Mouse (Mus musculus) CH12.LX (cell line): ENCODE measurements around the gene Abhd12. TPM values are rescaled to one million over a fixed set of nuclear protein-coding genes. Genes with fewer than 3 reads are reported as not detected.
A peak's percentile ranks its signal among the peaks of the same experiment; 100 is the strongest.
"Not testable (repeated sequence)": the region's sequence is repeated elsewhere in the genome, so short reads cannot be mapped to it uniquely, and the experiment has no call there.

Source experiments
- DNase-seq: peaks from one replicate; pipeline ENCODE4 v3.0.0-alpha.2; 2013; ENCODE audit errors: extremely low read depth
- H3K27ac ChIP-seq: 2 replicates; pipeline ENCODE4 v1.5.1; 2012; ENCODE audit warnings: low read depth, mild to moderate bottlenecking, control low read depth, moderate library complexity; ENCODE audit not compliant: insufficient read depth
- H3K27me3 ChIP-seq: replicated peaks from 2 replicates; pipeline ENCODE3; 2012; ENCODE audit warnings: inconsistent platforms
- H3K36me3 ChIP-seq, 2 experiments: replicated peaks in 1 of 2; 2 replicates each; pipeline versions ENCODE3 to v1.6.1; 2012; ENCODE audit warnings: inconsistent platforms in 1 of 2, low read length in 1 of 2, mild to moderate bottlenecking in 1 of 2, mixed read lengths in 1 of 2, moderate library complexity in 1 of 2; ENCODE audit not compliant: control insufficient read depth in 1 of 2, insufficient read depth in 1 of 2
- H3K4me1 ChIP-seq, 2 experiments: 2 replicates each; pipeline ENCODE4 v1.6.1; 2012; ENCODE audit warnings: inconsistent platforms in 1 of 2, moderate library complexity in 1 of 2; ENCODE audit not compliant: insufficient read depth in 2 of 2, control insufficient read depth in 1 of 2
- H3K4me2 ChIP-seq: 2 replicates; pipeline ENCODE4 v1.6.1; 2012; ENCODE audit warnings: low read depth, mild to moderate bottlenecking, control low read depth; ENCODE audit not compliant: poor library complexity, insufficient read depth, severe bottlenecking
- H3K4me3 ChIP-seq, 3 experiments: fragments of 150-350 bp in 1 of 3; sonication (generic) in 1 of 3; replicated peaks in 1 of 3; 2 replicates each; pipeline versions ENCODE3 to v1.5.1; 2011 to 2012; ENCODE audit warnings: low read depth in 2 of 3, low read length in 2 of 3, mild to moderate bottlenecking in 2 of 3, moderate library complexity in 2 of 3, control low read depth in 1 of 3, improper control_type of control experiment in 1 of 3, inconsistent platforms in 1 of 3, mixed read lengths in 1 of 3; ENCODE audit not compliant: poor library complexity in 1 of 3
- H3K79me2 ChIP-seq: replicated peaks from 2 replicates; pipeline ENCODE4 v1.6.1; 2012; ENCODE audit warnings: mild to moderate bottlenecking, moderate library complexity; ENCODE audit not compliant: control insufficient read depth, poor library complexity, insufficient read depth, severe bottlenecking; ENCODE audit errors: extremely low read depth
- H3K9ac ChIP-seq: 2 replicates; pipeline ENCODE4 v1.6.1; 2012; ENCODE audit warnings: low read depth, mild to moderate bottlenecking, control low read depth, moderate library complexity; ENCODE audit not compliant: insufficient read depth
- H3K9me3 ChIP-seq: replicated peaks from 2 replicates; pipeline ENCODE3; 2012; ENCODE audit warnings: low read length, inconsistent platforms, mixed read lengths
- BHLHE40 ChIP-seq: IDR thresholded peaks from 2 replicates; pipeline ENCODE4 v1.6.1; 2011; ENCODE audit warnings: mild to moderate bottlenecking, low read depth, low read length, improper control_type of control experiment
- CHD1 ChIP-seq: IDR thresholded peaks from 2 replicates; pipeline ENCODE4 v1.6.1; 2012; ENCODE audit warnings: low read depth, low read length, improper control_type of control experiment, inconsistent platforms
- CHD2 ChIP-seq: IDR thresholded peaks from 2 replicates; pipeline ENCODE4 v1.6.1; 2011; ENCODE audit warnings: low read length, improper control_type of control experiment
- CTCF ChIP-seq, 2 experiments: IDR thresholded peaks in 1 of 2; conservative IDR thresholded peaks in 1 of 2; 2 replicates each; pipeline ENCODE4 v1.5.1; 2011 to 2012; ENCODE audit warnings: low read depth in 2 of 2, low read length in 2 of 2, improper control_type of control experiment in 1 of 2, inconsistent platforms in 1 of 2, mild to moderate bottlenecking in 1 of 2, moderate library complexity in 1 of 2
- E2F4 ChIP-seq: IDR thresholded peaks from 2 replicates; pipeline ENCODE4 v1.6.1; 2011; ENCODE audit warnings: low read depth, low read length, improper control_type of control experiment; ENCODE audit not compliant: insufficient replicate concordance
- ELF1 ChIP-seq: IDR thresholded peaks from 2 replicates; pipeline ENCODE4 v1.6.1; 2014; ENCODE audit warnings: low read depth, mild to moderate bottlenecking, inconsistent platforms, low read length, improper control_type of control experiment
- EP300 ChIP-seq: IDR thresholded peaks from 2 replicates; pipeline ENCODE4 v1.6.1; 2011; ENCODE audit warnings: low read length, improper control_type of control experiment
- GABPA ChIP-seq: IDR thresholded peaks from 2 replicates; pipeline ENCODE4 v1.6.1; 2012; ENCODE audit warnings: low read depth, low read length, improper control_type of control experiment, inconsistent platforms; ENCODE audit not compliant: insufficient replicate concordance
- HCFC1 ChIP-seq: IDR thresholded peaks from 2 replicates; pipeline ENCODE4 v1.6.1; 2012; ENCODE audit warnings: low read depth, mild to moderate bottlenecking, inconsistent platforms, low read length, improper control_type of control experiment
- IRF4 ChIP-seq: IDR thresholded peaks from 2 replicates; pipeline ENCODE4 v1.6.1; 2014; ENCODE audit warnings: low read depth, mild to moderate bottlenecking, inconsistent platforms, low read length, improper control_type of control experiment
- JUN ChIP-seq: IDR thresholded peaks from 2 replicates; pipeline ENCODE4 v1.6.1; 2011; ENCODE audit warnings: low read depth, mild to moderate bottlenecking, low read length, improper control_type of control experiment, moderate library complexity; ENCODE audit not compliant: insufficient read depth
- KAT2A ChIP-seq: IDR thresholded peaks from 2 replicates; pipeline ENCODE4 v1.6.1; 2012; ENCODE audit warnings: low read length, improper control_type of control experiment, inconsistent platforms; ENCODE audit not compliant: insufficient replicate concordance
- MAFK ChIP-seq: IDR thresholded peaks from 2 replicates; pipeline ENCODE4 v1.6.1; 2011; ENCODE audit warnings: low read length, improper control_type of control experiment; ENCODE audit not compliant: insufficient replicate concordance
- MAX ChIP-seq: IDR thresholded peaks from 2 replicates; pipeline ENCODE4 v1.6.1; 2011; ENCODE audit warnings: low read length, improper control_type of control experiment
- MEF2A ChIP-seq: IDR thresholded peaks from 2 replicates; pipeline ENCODE4 v1.6.1; 2014; ENCODE audit warnings: low read depth, mild to moderate bottlenecking, inconsistent platforms, low read length, improper control_type of control experiment, borderline replicate concordance
- MXI1 ChIP-seq: IDR thresholded peaks from 2 replicates; pipeline ENCODE4 v1.6.1; 2011; ENCODE audit warnings: mild to moderate bottlenecking, low read depth, low read length, improper control_type of control experiment
- MYC ChIP-seq: IDR thresholded peaks from 2 replicates; pipeline ENCODE4 v1.6.1; 2011; ENCODE audit warnings: low read depth, mild to moderate bottlenecking, improper control_type of control experiment, low read length
- NELFE ChIP-seq: IDR thresholded peaks from 2 replicates; pipeline ENCODE4 v1.6.1; 2011; ENCODE audit warnings: low read depth, low read length, improper control_type of control experiment
- NRF1 ChIP-seq: IDR thresholded peaks from 2 replicates; pipeline ENCODE4 v1.6.1; 2014; ENCODE audit warnings: low read depth, mild to moderate bottlenecking, inconsistent platforms, low read length, improper control_type of control experiment, moderate library complexity
- POLR2A ChIP-seq: IDR thresholded peaks from 2 replicates; pipeline ENCODE4 v1.6.1; 2011; ENCODE audit warnings: low read depth, mild to moderate bottlenecking, improper control_type of control experiment, low read length
- POLR2AphosphoS2 ChIP-seq: IDR thresholded peaks from 2 replicates; pipeline ENCODE4 v1.6.1; 2011; ENCODE audit warnings: low read depth, low read length, improper control_type of control experiment
- RAD21 ChIP-seq: IDR thresholded peaks from 2 replicates; pipeline ENCODE4 v1.6.1; 2011; ENCODE audit warnings: low read depth, mild to moderate bottlenecking, low read length, improper control_type of control experiment, moderate library complexity
- RCOR1 ChIP-seq: conservative IDR thresholded peaks from 2 replicates; pipeline ENCODE4 v1.6.1; 2012; ENCODE audit warnings: low read depth, mild to moderate bottlenecking, inconsistent platforms, low read length, improper control_type of control experiment
- SIN3A ChIP-seq: IDR thresholded peaks from 2 replicates; pipeline ENCODE4 v1.6.1; 2012; ENCODE audit warnings: low read length, improper control_type of control experiment, inconsistent platforms
- SMC3 ChIP-seq: IDR thresholded peaks from 2 replicates; pipeline ENCODE4 v1.6.1; 2011; ENCODE audit warnings: low read depth, low read length, improper control_type of control experiment
- TBP ChIP-seq: conservative IDR thresholded peaks from 2 replicates; pipeline ENCODE4 v1.6.1; 2011; ENCODE audit warnings: low read depth, low read length, improper control_type of control experiment
- TCF12 ChIP-seq: IDR thresholded peaks from 2 replicates; pipeline ENCODE4 v1.6.1; 2014; ENCODE audit warnings: low read depth, mild to moderate bottlenecking, inconsistent platforms, low read length, improper control_type of control experiment
- UBTF ChIP-seq: IDR thresholded peaks from 2 replicates; pipeline ENCODE4 v1.6.1; 2012; ENCODE audit warnings: low read depth, mild to moderate bottlenecking, inconsistent platforms, low read length, improper control_type of control experiment, moderate library complexity
- USF2 ChIP-seq: conservative IDR thresholded peaks from 2 replicates; pipeline ENCODE4 v1.6.1; 2011; ENCODE audit warnings: low read depth, low read length, improper control_type of control experiment
- ZKSCAN1 ChIP-seq: IDR thresholded peaks from 2 replicates; pipeline ENCODE4 v1.6.1; 2012; ENCODE audit warnings: low read depth, inconsistent platforms, low read length, improper control_type of control experiment, borderline replicate concordance
- ZMIZ1 ChIP-seq: IDR thresholded peaks from 2 replicates; pipeline ENCODE4 v1.6.1; 2012; ENCODE audit warnings: low read depth, mild to moderate bottlenecking, inconsistent platforms, low read length, improper control_type of control experiment
- ZNF384 ChIP-seq: IDR thresholded peaks from 2 replicates; pipeline ENCODE4 v1.6.1; 2012; ENCODE audit warnings: low read depth, low read length, improper control_type of control experiment, inconsistent platforms
- dilution Hi-C: fragments of 300-500 bp; cut with MboI; formaldehyde crosslinking; loops from 2 replicates; pipeline ENCODE4 v1.14.3; 2020; ENCODE audit warnings: low sequenced_read_pairs; ENCODE audit not compliant: extremely low pct_unique_long_range_greater_than_20kb, extremely low pct_ligation_motif_present
- in situ Hi-C: fragments of 300-500 bp; cut with MboI; formaldehyde crosslinking; loops from 3 replicates; pipeline ENCODE4 v1.14.3; 2019; ENCODE audit warnings: low sequenced_read_pairs, low pct_ligation_motif_present, low pct_unique_long_range_greater_than_20kb, mixed read lengths
- polyA plus RNA-seq: library from polyadenylated mRNA; unstranded; fragments of >175 nt; gene quantifications from 2 replicates; pipeline ENCODE4 v1.2.1, GENCODE M21; 2012; ENCODE audit warnings: low read depth; ENCODE audit not compliant: insufficient read length
- total RNA-seq, 2 experiments: library from RNA; depleted of rRNA; stranded (reverse); fragments of 300-350 nt in 1 of 2; fragments of >200 nt in 1 of 2; gene quantifications; 2 replicates each; pipeline ENCODE4 v1.2.3; 2012 to 2014

Abhd12 gene
- total and polyA plus RNA-seq, 3 experiments, result 43.6 to 51.5 (median 51.3) TPM

- H3K36me3 ChIP-seq, H3K9me3 ChIP-seq, DNase-seq, dilution Hi-C loops, H3K27me3 ChIP-seq, H3K27ac ChIP-seq: not testable (repeated sequence)
- Histone ChIP-seq H3K9ac (peak overlapping the region; percentile 66), H3K4me2 (peak overlapping the region; percentile 79; the same call in 1 of the 2 replicates), H3K4me1 (peaks cover 0 to 20% of the 10 kb centered on the region in 2 experiments; a peak in 2 of 4 replicates), H3K79me2 (peaks cover 17% of the 10 kb centered on the region), H3K4me3 (peak overlapping the region in 2 of 3 experiments; percentile 67 to 84)
- in situ Hi-C loops, result loop anchor here (5.0 kb wide), 1 partner anchor 47 kb away; no protein-coding TSS in a partner anchor
- peak in 1 of 2 experiments; percentile 14; a peak in 1 of 4 replicates for TF ChIP-seq CTCF (conservative IDR thresholded peaks at IDR 0.05 in 1 of 2, IDR thresholded peaks at IDR 0.05 in 1 of 2; ENCODE audit: low read depth in 2 of 2, low read length in 2 of 2)
Observed at GRCm38 (mm10) chr2:150908881-150909280, 4.3 kb upstream of the Abhd12 start.

GRCm38 (mm10) chr2:150904936-150905450, 452 bp upstream of the Abhd12 start, which contains the start of gene Gins1:
TSS of gene Gins1 (plus strand) at chr2:150905400.
- Histone ChIP-seq H3K79me2 (peaks cover 2% of the 10 kb centered on the region), H3K36me3 (peaks cover 2 to 11% of the 10 kb centered on the region in 2 experiments), H3K4me1 (peaks cover 3 to 22% of the 10 kb centered on the region in 2 experiments; a peak in 3 of 4 replicates), H3K27ac (peak within 1 kb of the TSS; percentile 50), H3K4me3 (peak within 1 kb of the TSS; percentile 81 to 97 (median 88)), H3K9me3 (no peaks in the 10 kb centered on the region), H3K4me2 (peak within 1 kb of the TSS; percentile 88; the same call in 1 of the 2 replicates), H3K27me3 (no peaks in the 10 kb centered on the region), H3K9ac (peak within 1 kb of the TSS; percentile 68)
- dilution Hi-C loops, result no loop called here
- no peak for DNase-seq
- in situ Hi-C loops, result loop anchor here (5.0 kb wide), 1 partner anchor 43 kb away; no protein-coding TSS in a partner anchor
- no peak for TF ChIP-seq USF2
- no peak for TF ChIP-seq EP300
- no peak for TF ChIP-seq MXI1
- no peak for TF ChIP-seq SIN3A
- peak; percentile 15; the same call in 1 of the 2 replicates for TF ChIP-seq ZNF384
- no peak for TF ChIP-seq KAT2A
- TF ChIP-seq IRF4, result no peak
- no peak for TF ChIP-seq NELFE
- TF ChIP-seq RCOR1, result no peak
- no peak for TF ChIP-seq NRF1
- no peak for TF ChIP-seq ZKSCAN1
- TF ChIP-seq POLR2AphosphoS2, result no peak
- TF ChIP-seq TCF12, result no peak
- no peak for TF ChIP-seq TBP
- TF ChIP-seq ELF1, result no peak
- no peak for TF ChIP-seq E2F4
- no peak for TF ChIP-seq ZMIZ1
- 0 out of 2 replicates have a peak, but pooled peaks have one; percentile 8 for TF ChIP-seq CHD2
- no peak for TF ChIP-seq POLR2A
- no peak for TF ChIP-seq HCFC1
- TF ChIP-seq MAFK, result no peak
- TF ChIP-seq CTCF (conservative IDR thresholded peaks at IDR 0.05 in 1 of 2, IDR thresholded peaks at IDR 0.05 in 1 of 2; ENCODE audit: low read depth in 2 of 2, low read length in 2 of 2), result peak in 1 of 2 experiments; percentile 49; a peak in 2 of 4 replicates
- no peak for TF ChIP-seq JUN
- no peak for TF ChIP-seq UBTF
- TF ChIP-seq MAX, result no peak; the same call in 1 of the 2 replicates
- TF ChIP-seq MYC, result no peak
- TF ChIP-seq SMC3, result peak; percentile 44
- TF ChIP-seq GABPA, result no peak
- TF ChIP-seq BHLHE40, result no peak
- peak; percentile 44 for TF ChIP-seq RAD21
- peak; percentile 62; the same call in 1 of the 2 replicates for TF ChIP-seq CHD1
- TF ChIP-seq MEF2A, result no peak
